Mouse (Mus musculus): ENCODE measurements around the gene Mroh3.
A peak's percentile ranks its signal among the peaks of the same experiment; 100 is the strongest.

Mroh3 gene

DNA sequence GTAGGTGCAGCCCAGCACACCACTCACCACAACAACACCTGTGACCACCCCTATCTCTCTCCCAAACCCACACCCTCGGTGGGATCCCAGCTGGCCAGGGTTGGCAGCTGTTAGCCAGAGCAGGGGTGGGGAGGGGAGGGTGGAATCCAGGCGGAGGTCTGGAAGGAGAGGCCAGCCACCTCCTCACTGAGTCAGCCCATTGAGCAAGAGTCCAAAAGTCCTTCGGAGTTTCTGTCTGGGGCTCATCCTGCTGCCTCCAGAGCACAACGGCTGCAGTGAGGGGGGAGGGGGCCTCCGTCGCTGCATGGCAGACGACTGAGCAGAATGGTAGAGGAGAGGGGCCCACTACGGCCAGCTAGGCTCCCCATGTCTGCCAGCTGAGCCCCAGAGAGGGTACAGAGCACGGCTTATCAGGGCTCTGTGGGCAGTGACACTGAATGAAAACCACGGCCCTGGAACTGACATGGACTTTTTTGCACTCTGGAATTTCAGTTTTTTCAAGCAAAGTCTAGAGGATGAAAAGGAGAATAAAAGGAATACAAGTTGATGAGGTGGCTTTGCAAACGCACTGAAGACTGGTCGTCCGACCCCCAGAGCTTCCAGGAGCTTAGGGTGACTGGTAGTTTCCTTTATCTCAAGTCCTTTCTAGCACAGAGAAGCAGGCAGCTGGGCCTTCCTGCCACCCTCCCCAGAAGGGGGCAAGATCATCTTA lies 15.9 kb upstream of the Mroh3 start:
- DNase-seq (ENCODE audit: low spot score): no peak

DNA sequence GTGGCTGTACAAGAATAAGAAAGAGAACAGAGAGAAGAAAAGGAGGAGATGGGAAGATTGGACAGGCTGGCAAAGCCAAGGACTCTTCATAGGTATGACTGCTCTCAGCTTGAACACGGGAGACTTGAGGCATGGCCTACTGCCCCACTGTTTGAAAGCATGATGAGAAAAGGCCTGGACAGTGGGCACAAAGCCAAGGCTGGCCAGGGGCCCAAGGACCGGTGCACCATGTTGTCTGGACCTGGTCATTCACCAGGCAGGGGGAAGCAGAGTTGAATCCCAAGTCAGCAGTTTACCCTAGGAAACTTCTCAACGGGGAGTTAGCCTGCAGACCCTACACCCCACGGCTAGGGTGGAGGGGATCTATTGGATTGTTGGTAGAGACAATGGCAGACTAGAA lies 15.2 kb upstream of the Mroh3 start:
- DNase-seq (ENCODE audit: low spot score): no peak

DNA sequence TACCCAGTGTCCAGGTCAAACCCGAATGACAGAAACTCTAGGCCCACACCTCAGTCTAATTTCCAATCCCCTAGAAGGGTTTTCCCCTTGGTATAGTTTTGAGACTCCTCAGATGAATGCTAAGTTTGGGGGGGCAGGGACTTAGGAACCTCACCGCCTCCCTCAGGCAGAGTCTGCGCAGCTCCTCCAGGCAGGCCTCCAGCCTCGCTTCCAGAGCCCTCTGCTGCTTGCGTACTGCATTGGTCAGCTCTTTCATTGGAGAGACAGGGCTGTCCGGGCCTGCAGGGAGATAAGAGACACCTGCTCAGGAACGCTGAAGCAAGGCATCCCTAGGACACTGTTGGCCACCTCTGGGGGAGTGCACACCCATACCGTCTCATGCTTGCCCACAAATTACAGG lies 14.0 kb upstream of the Mroh3 start:
- no peak for DNase-seq (ENCODE audit: low spot score)

DNA sequence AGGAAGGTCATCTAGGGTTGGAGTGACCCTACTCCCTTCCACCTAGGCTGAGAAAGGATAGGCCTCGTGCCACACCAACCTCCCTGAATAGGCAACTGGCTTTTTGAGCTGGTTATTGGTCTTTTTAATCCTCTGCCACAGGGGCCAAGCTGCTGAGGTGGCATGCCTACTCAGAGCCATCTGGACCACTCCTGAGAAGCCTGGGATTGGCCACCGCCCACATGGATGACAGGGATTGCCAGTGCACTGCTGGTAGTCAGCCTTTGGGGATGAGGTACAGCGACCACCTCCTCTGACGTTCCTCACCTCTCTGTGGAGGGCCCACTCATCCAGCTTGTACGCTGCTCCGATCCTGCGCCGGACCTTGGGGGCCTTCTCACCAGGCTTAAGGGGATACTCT lies 13.2 kb upstream of the Mroh3 start:
- no peak for DNase-seq (ENCODE audit: low spot score)

DNA sequence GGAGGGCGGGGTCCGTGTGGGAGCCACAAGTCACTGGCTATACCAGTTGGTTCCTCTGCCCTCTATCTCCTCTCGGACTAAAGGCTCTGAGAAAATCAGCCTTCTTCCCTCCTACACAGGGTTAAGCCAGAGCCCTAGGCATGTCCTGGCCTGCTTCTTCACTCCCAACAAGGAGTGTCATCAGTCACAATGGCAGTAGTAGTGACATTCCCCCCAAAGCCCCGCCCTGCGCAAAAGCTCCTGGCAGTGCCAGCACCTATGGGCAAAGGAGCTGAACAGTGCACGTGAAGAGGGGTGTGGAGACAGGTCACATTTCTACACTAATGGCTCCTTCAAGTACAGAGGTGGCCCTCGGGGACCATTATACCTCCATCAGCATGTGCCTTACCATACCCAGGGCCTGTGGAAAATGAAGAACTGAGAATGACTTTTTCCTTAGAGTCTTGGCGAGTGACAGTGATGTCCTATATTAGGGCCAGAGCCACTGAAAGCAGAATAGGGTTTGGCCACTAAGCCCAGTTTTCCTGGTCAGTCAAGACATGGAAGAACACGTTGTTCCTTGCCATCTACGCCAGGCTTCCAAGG lies 11.2 kb upstream of the Mroh3 start:
- DNase-seq (ENCODE audit: low spot score): no peak

GRCm38 (mm10) chr1:136222386-136222785 lies 9.8 kb upstream of the Mroh3 start:
- no peak for DNase-seq (ENCODE audit: low spot score)

- no peak for DNase-seq (ENCODE audit: low spot score)
Measured at GRCm38 (mm10) chr1:136220037-136220871, 7.6 kb upstream of the Mroh3 start.

DNA sequence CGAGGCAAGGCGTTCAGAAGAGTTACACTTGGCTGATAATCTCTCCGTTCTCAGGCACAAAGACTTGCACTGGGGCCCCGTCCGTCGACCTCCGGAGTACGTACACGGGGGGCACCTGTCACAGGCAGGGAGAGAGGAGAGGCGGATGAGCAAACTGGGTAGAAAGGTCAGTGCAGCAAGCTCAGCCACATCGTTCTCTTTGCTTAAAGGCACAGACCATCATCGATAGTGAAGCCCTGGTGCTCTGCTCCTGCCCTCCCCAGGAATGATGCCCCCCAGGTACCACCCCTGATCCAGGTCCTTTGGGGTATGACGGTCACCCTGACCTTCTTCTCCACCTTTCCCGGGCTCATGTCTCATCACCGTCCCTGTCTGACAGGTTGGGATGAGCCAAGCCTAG lies 1.7 kb upstream of the Mroh3 start:
- no peak for DNase-seq (ENCODE audit: low spot score)

GRCm38 (mm10) chr1:136190033-136190432 lies 22.6 kb downstream of the Mroh3 start:
- DNase-seq (ENCODE audit: low spot score): no peak

- no peak for DNase-seq (ENCODE audit: low spot score)
Measured at GRCm38 (mm10) chr1:136179511-136180001, 33.1 kb downstream of the Mroh3 start.

- DNase-seq (ENCODE audit: low spot score): no peak
Measured at GRCm38 (mm10) chr1:136178741-136179140, 33.9 kb downstream of the Mroh3 start.

DNA sequence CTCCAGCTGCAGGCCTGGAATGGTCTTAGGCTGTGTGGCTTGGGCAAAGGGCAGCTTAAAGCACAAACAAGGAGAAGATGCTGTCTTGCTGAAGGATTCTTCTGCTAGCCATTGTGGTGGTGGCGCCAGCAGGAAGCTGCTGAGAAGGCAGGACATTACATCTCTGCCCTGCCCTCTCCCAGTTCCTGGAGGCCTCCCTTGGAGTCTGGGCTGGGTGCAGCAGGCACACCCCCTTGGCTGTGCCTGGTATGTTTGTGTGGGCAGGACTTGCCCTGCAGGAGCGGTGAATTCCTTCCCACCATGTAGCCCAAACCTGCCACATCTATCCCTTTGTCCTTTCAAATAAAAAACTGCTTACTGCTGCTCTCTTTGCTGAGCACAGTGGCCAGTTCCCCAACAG lies 35.5 kb downstream of the Mroh3 start:
- no peak for DNase-seq (ENCODE audit: low spot score)

- peak; percentile 70 for DNase-seq (ENCODE audit: low spot score)
Measured at GRCm38 (mm10) chr1:136175183-136175582, 37.4 kb downstream of the Mroh3 start.

DNA sequence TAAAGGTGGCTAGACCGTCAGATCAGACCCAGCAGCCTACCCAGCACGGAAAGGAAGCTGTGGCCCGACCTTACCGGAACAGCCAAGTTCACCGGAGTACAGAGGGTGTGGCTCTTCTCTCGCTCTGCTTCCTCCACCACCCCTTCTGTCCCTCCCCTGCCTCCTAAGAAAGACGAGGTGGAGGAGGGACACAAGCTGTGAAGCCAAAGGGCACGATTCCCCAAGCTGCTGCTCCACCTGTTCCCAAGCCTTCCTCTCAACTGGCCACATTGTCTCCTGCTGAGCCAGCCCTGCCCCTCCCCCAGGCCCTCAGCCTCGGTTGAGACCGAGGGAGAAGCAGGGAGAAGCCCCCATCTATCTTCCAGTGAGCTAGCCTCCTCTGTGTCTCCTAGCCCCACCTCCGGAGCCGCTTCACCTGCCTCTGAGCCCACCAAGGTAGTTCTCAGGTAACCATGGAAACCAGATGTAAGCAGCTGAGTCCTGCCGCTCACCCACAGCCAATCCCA lies 38.5 kb downstream of the Mroh3 start:
- DNase-seq (ENCODE audit: low spot score): no peak

DNA sequence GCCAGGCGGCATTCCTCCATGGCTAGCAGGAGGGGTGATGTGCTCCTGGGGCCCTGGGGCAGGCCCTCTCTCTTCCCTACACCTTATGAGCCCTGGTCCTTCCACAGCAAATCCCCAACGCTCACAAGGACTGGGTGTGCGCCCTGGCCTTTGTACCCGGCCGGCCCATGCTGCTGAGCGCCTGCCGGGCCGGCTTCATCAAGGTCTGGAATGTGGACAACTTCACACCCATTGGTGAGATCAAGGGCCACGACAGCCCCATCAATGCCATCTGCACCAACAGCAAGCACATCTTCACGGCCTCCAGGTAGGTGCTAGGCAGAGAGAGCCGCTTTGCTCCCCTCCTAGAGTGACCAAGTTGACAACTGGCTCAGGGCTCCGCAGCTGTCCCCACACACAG lies 39.9 kb downstream of the Mroh3 start:
- DNase-seq (ENCODE audit: low spot score): no peak

- peak; percentile 83 for DNase-seq (ENCODE audit: low spot score)
Measured at GRCm38 (mm10) chr1:136170109-136170508, 42.5 kb downstream of the Mroh3 start.

- DNase-seq (ENCODE audit: low spot score): peak; percentile 56
Measured at GRCm38 (mm10) chr1:136167657-136168056, 45.0 kb downstream of the Mroh3 start.

- no peak for DNase-seq (ENCODE audit: low spot score)
Measured at GRCm38 (mm10) chr1:136165436-136165835, 47.2 kb downstream of the Mroh3 start.

- DNase-seq (ENCODE audit: low spot score): no peak
Measured at GRCm38 (mm10) chr1:136161333-136161921, 51.2 kb downstream of the Mroh3 start.

GRCm38 (mm10) chr1:136160930-136161329 lies 51.7 kb downstream of the Mroh3 start:
- DNase-seq (ENCODE audit: low spot score): no peak

GRCm38 (mm10) chr1:136160297-136160696 lies 52.3 kb downstream of the Mroh3 start:
- DNase-seq (ENCODE audit: low spot score): no peak

GRCm38 (mm10) chr1:136159830-136160229 lies 52.8 kb downstream of the Mroh3 start:
- DNase-seq (ENCODE audit: low spot score): no peak
